Mouse (Mus musculus) kidney, postnatal 36 days (tissue): ENCODE results near the gene Zfp609.
"Not testable (repeated sequence)": the region's sequence is repeated elsewhere in the genome, so short reads cannot be mapped to it uniquely, and the experiment has no call there.

Source experiments
- DNase-seq, 2 experiments: peaks; one replicate each; pipeline ENCODE4 v3.0.0; 2021 to 2022; ENCODE audit warnings: mixed read lengths in 2 of 2

The Zfp609 gene

DNA sequence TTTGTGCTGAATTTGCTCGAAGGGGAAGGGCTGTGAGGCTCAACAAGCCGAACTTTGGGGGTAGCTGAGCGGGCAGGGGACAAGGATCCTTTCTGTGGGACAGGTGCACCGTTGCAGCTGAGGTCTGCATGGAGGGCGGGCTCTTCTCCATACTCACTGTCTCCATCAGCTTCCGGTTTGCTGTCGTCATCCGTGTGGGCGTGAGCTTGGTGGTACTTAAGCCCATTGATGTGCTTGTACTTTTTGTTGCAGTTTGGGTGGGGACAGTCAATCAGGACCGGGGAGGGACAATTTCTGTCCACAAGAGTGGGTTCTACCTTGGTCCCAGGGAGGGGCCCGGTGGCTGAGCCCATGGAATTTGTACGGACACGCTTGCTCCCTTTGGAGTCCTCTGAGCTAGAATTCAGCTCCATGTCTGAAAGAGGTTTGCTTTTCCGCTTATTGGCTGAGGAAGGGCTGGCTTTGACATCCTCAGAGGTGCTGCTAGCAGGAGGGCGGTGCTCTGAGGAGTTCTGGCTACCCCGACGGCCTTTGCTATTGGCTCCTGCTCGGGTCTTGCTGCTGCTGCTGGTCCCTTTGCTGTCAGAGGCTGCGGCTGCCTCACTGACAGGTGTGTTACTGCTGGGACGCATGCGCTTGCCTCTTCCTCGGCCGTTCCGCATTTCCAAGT lies 123.3 kb downstream of the Zfp609 start:
- no peak for DNase-seq

DNA sequence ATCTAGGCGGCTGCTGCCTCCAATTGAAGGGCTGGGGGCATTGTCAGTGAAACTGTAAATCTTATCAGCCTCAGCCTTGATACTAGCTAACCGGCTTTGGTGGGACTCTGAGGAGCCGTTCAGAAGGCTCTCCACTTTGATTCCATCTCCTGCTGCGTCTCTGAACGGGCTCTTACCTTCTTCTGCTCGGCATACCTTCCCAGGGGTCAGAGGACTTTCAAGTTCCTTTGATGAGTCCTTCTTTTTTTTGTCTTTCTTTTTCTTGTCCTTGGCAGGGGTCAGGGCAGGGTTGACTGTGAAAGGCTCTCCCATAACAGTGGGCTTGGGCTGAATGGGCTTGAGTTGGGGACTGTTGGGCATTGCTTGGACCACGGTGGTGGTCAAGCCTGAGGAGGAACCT lies 124.1 kb downstream of the Zfp609 start:
- no peak for DNase-seq

DNA sequence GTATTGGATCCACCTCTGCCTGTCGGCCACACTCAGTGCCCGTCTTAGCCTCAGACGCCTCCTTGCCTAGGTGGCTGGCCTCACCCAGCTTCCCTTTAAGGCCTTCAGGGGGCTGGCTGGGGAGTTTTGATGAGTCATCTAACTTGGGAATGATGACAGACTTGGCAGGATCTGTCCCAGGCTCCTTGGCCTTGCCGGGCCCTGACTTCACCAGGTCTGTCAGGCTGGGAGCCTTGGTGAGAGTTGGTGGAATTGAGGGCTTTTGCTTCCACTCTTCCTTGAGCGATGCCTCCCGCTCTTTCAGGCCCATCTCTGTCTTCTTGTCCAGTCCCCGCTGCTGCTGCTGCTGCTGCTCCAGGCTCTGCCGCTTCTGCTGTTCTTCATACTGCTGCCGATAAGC lies 125.1 kb downstream of the Zfp609 start:
- DNase-seq = no peak

DNA sequence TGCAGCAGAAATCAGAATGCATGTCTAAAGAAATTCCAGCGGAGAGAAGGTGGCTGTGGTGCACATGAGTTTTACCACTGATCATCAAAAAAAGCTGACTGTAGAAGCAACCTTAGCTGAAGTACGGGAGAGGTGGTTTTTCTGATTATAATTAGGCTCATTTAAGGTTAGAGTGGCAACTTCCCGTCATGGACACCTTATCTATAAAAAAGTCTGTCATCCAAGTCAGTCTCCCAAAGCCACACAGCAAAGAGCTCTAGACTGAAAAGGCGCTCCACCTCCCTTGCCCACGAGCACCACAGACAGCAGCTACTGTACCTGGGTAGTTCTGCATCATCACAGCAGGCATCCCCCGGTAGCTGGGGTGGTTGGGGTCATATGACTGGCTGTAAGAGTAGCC lies 126.9 kb downstream of the Zfp609 start:
- no peak for DNase-seq

DNA sequence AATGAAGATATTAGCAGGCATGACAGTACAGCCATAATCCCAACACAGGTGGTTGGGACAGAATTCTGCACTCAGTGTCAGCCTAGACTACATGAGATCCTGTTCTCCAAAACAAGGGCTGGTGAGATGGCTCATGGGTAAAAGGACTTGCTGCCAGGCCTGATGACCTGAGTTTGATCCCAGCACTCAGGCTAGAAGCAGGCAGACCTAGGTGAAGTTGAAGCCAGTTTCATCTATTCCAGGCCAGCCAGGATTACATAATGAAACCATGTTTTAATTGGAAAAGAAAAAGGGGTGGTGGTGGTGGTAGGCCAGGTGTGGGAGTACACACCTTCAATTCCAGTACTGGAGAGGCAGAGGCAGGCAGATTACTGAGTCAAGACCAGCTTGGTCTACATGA lies 129.4 kb downstream of the Zfp609 start:
- DNase-seq = peak in 1 of 2 experiments; percentile 17

DNA sequence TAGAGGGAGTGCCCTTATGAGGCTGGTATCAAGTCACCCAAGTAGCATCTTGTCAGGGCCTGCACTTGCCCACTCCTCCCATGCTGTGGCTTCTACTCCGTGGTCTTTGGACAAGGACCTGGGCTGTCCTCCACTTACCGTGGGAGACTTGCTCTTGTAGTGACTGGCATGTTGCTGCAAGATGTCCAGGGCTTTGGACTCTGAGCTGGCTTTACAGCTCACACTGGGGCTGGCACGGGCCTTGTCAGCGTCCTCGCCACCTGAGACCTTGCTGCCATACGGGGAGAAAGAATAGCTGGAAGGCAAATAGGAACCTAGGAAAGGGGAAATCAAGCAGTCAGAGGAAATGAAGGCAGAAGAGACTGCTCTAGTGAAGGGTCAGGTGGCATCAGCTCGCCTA lies 130.0 kb downstream of the Zfp609 start:
- no peak for DNase-seq

DNA sequence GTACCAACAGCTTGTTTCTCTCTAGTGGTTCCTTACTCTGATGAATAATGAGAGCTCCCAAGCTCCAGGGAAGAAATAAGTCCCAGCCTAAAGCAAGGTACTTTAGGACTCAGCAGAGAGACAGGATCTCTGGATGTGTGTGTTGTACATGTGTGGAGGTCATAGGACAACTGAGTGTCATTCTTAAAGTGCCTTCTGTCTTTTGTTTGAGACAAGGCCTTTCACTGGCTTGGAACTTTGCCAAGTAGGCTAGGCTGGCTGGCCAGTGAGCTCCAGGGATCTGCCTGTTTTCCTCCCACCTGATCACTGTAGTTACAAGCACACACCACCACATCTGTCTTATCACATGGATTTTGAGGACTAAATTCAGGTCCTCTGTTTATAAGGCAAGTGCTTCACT lies 131.0 kb downstream of the Zfp609 start:
- peak in 1 of 2 experiments; percentile 49 for DNase-seq

- DNase-seq = peak; percentile 36 to 37
Measured at GRCm38 (mm10) chr9:65695646-65696045, 131.7 kb downstream of the Zfp609 start.

- no peak for DNase-seq
Measured at GRCm38 (mm10) chr9:65692959-65693603, 134.3 kb downstream of the Zfp609 start.

DNA sequence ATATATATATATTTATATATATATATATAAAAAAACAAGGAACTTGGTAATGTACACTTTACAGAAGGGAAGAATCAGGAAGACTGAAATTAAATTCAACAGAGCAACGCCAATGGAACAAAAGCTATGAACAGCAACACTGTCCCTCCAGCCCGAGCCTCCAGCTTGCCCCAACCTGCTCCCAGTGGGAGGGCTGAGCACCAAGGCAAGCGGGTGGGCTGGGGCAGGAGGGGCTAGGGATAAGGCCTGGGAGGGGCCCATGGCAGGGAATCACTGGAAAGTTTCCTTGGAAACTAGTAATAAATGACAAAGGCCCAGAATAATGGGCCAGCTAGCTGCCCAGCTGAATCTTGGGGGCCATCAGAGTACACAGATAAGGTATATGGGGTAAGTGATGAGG lies 134.9 kb downstream of the Zfp609 start:
- no peak for DNase-seq

DNA sequence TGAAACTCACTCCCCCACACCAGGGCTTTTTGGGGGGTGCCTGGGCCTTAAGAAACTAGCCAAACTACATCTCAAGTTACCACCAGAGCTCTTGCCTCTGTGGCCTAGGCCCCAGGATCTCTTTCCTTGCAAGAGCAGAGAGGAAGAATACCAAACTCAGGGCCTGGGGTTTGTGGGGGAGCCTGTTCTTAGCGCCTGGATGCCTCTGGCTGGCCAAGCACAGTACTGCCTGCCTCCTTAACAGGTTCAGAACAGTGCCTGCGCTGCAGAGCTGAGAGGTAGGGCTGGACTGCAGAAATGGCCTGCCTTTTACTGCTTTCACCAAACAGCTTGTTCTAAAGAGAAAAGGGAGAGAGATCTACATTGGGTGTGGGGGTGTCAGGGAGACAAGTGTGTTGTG lies 137.5 kb downstream of the Zfp609 start:
- DNase-seq = not testable (repeated sequence)

DNA sequence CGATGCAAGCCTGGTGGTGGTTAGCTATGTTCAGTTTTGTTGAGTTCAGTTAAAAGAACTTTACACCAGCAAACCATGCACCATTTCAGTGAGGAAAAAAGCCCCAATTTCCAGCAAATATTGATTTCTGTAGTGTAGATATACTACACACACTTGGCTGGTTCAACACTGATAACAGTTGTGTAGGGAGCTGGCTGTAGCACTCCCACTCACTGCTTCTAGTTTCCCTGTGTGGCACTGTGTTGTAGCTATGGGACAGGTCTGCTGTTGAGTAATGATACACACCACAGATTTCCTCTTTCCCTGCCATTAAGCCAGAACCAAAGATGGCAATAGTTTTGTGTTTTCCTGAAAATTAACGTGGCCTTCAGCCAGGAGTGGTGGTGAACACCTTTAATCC lies 142.7 kb downstream of the Zfp609 start:
- DNase-seq = no peak

DNA sequence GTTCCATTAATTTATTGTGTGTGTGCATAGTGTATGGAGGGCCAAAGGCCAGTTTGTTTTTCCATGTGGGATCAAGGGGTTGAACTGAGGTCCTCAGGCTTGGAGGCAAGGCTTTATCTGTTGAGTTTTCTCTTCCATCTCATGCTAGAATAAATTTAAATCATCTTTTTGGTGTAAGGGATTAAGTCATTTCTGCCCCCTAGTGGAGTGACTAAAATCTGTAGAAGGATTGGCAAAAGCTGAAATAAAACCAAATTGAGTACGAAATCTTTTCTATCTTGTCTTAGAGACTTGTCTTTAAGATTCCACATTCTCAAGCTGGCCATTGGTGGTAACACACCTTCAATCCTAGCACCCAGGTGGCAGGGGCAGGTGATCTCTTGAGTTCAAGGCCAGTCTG lies 144.4 kb downstream of the Zfp609 start:
- DNase-seq = peak in 1 of 2 experiments; percentile 41

- DNase-seq = no peak
Measured at GRCm38 (mm10) chr9:65682183-65682582, 145.2 kb downstream of the Zfp609 start.

DNA sequence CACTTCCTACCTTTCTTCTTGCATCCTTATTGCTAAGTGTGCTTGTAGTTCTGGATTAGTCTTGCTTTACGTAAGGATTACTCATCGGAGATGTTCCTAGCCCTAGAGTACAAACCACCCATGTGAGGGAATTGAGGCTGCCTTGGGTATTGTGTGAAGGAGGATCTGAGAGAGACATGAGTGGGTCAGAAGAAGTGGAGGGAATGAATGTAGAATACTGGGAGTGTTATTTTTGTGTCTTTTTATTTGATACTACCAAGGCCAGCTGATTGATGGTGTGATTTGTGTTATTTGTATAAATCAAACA lies 145.8 kb downstream of the Zfp609 start:
- DNase-seq = no peak

- DNase-seq = no peak
Measured at GRCm38 (mm10) chr9:65680938-65681633, 146.3 kb downstream of the Zfp609 start.

GRCm38 (mm10) chr9:65679181-65679761 lies 148.1 kb downstream of the Zfp609 start:
- peak; percentile 70 to 81 for DNase-seq

GRCm38 (mm10) chr9:65677119-65677462 lies 150.3 kb downstream of the Zfp609 start:
- DNase-seq = no peak

- DNase-seq = peak; percentile 99
Measured at GRCm38 (mm10) chr9:65676358-65677118, 150.8 kb downstream of the Zfp609 start.

DNA sequence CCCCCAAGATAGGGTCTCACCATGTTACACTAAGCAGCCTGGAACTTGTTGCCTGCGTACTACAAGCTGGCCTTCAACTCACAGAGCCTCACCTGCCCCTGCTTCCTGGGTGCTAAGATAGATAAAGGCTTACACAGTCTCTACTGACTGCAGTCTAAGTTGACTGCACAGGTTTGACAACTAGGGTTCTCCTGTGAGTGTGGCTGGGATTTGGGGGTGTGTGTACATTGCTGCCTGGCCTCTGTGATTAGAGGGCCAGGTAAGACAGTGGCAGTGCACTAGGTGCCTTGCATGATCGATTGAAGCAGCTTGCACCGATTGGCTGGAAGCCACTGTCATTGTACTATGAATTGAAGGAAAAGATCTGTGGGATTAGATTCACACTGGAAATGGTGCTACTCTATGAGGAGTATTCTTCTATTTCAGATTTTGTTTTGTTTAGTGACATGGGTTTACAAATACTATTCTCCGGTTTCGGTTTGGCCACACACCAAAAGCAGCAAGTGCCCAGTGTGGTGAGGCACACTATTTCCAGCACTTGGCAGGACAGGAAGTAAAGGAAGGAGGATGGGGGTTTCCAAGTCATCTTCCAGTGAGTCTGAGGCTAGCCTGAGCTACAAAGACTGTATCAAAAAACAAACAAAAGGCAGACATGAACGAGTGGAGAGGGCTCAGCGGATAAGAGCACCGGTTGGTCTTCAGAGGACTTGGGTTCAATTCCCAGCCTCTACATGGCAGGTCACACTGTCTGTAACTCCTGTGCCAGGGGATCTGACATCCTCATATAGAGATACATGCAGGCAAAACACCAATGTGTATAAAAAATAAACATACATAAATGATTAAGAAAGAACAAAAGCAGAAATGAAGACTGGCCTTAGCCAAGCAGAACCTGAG lies 151.7 kb downstream of the Zfp609 start:
- DNase-seq = no peak

DNA sequence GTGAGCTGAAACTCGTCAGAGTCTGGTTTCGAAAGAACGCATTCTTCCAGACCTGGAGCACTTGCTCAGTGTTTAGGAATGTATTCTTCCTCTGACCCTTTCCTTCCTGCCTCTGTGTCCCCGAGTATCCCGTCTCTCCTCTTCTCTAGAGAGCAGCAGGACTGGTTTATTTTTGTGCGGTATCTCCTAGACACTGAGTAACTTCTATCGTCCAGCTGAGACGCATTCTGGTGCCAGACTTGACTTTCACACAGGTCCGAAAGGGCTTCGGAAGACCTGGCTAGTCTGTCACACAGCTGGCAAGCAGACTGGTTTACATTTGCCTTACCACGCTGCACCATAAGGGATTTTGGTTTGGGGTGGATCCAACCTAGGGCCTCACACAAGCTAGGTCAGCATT lies 154.4 kb downstream of the Zfp609 start:
- DNase-seq = peak; percentile 60

DNA sequence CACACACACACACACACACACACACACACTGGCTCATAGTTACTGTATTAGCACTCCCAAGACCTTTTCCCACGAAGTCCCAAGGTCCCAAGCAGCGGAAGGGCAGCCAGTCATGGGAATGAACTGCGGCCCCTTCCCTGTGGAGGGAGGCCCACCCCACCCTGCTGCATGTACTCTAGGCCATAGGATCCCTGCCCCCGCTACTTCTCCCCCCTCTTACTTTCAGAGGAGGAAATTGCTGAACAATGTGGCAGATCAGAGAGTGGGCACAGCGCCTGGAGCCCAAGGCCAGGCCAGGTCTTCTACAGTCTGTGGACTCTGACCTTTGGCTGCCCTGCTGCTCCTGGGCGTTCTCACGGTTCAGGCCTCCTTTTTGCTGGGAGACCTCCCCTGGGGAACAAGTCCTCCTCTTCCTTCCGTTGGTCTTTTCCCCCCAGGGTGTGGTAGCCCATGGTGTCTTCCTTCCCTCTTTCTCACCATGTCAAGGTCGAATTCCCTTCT lies 155.9 kb downstream of the Zfp609 start:
- peak; percentile 96 to 97 for DNase-seq
